Mouse (Mus musculus) kidney, adult 9 months (tissue): Measurements from ENCODE around the gene Tmem132c.
A peak's percentile ranks its signal among the peaks of the same experiment; 100 is the strongest.

Experiments
- DNase-seq: peaks from one replicate; pipeline ENCODE4 v3.0.0; 2022

Tmem132c gene

DNA sequence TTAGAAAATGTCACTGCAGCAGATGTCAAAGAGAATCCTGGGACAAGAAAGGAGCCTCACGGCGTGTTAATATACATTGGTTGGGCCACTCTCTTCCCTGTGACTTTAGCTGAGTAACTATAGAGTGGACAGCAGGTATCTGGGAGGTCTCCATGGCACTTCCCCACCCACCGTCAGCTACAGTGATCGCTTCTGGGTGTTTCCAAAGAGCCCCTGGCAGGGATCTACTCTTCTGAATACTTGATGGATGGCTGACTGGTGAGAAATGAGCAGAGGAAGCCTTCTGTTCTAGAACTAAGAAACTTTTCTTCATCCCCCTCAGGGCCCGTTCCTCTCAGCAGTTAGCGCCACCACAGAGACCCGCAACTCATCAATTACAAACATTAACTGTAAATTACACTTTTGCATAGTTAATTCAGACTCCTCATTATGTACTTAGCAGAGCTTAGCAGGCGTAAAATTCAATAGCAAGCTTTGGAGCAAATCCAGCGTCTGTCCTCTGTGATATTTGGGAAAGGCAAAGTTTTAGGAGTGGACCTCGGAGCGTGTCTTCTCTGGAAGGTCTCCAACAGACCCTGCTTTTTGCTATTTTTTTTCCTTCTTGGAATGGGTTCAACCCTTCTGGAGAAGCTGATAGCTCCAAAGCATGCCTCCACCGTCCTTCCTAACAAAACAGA, 257.7 kb downstream of the Tmem132c start:
- no peak for DNase-seq

DNA sequence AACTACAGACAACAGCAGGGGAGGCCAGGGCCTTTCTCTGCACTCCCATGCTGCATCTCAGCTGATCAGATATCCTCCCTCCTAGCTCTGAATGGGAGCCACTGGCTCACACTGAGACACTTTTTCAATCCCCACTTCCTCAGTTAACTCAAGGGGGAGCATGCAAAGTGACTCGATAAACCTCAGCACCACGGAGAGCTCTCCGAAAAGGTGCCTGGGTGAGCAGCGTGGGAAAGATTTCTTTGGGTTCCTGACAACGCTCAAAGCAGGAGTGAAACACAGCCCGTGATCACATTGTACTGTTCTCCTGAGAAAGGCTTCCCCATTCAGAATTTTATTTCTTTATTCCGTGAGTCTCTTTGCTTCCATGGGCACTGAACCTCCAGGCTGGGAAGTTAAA, 261.2 kb downstream of the Tmem132c start:
- no peak for DNase-seq

- DNase-seq = no peak
Measured at GRCm38 (mm10) chr5:127505697-127506096, 264.1 kb downstream of the Tmem132c start.

DNA sequence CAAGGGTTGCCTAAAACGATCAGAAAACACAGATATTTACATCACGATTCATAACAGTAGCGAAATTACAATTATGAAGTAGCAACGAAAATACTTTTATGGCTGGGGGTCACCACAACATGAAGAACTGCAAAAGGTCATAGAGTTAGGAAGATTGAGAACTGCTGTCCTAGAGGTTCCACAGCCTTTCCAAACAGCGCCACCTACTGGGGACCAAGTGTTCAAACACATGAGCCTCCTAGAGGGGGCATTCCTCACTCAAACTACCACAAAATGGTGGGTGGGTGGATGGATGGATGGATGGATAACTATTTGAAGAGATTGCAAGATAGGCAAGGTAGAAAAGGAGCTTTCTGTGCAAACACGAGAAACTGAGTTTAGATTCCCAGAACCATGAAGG, 270.0 kb downstream of the Tmem132c start:
- no peak for DNase-seq

DNA sequence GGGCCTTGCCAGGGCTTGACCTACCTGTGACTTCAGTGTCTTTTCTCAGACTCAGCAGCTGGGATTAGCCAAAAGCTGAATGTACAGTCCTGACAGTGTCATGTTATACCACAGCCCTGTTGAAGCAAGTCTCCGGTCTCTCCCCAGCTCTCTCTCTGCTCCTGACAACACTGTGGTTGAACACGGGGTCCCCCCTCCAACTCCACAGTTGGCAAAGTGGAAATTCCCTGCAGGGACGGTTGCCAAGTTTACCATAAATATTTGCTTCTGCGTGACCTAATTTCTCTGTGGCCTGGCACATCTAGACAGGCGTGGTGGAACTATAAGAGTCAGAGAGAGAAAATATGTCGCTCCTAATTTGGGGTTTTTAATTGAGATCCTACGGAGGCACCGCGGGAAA, 274.4 kb downstream of the Tmem132c start:
- no peak for DNase-seq

DNA sequence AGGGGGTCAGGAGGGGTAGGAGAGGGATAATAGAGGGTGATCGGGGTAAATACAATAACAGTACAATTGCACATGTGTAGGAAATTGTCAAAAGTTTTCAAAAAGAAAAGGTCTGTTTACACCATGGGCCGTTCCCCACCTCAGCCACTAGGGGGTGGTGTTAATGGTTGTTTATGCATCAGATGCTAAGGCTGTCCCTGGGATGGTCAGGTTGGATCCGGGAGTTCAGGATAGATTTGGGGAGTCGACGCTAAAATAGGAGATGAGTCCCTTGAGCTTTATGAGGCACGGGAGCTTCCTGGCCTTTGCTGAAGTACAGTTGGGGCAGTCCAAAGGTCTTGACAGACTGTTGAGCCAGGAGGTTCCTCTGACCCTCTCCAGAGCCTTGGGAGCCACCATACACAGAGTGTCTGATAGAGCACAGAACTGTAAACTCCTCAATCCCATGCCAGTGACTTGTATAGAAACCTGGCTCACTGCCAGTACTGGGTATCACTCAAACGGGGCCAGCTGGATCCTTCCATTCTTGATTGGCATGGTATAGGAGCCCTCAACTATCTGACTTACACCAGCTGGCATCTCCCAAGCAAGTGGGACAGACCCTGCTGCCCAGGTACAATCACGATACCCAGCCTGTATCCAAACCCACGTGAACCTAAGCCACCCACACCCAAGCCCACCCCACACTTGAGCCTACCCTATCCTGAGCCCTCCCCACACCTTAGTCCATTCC, 281.3 kb downstream of the Tmem132c start:
- peak; percentile 11 for DNase-seq

- no peak for DNase-seq
Measured at GRCm38 (mm10) chr5:127527344-127527974, 285.9 kb downstream of the Tmem132c start.

- no peak for DNase-seq
Measured at GRCm38 (mm10) chr5:127537508-127537907, 295.9 kb downstream of the Tmem132c start.

DNA sequence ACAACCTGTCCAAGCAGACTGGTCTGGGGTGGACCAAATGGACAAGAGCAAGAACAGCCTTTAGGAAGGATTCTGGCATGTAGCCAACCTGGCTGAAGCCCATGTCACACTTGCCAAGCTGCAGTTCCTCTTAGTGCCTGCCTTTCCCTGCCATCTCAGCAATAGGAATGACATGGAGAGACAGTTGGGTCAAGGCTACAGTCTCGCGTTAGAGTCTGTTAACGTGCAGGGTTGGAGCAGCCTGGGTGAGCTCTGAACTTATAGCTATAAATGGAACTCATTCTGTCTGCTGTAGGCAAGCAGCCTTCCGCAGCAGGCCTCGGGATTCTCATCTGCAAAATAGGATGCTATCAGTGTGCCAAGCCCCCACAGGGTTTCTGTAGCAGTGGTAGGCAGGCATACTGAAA, 305.0 kb downstream of the Tmem132c start:
- no peak for DNase-seq

GRCm38 (mm10) chr5:127548136-127548535, 306.5 kb downstream of the Tmem132c start:
- no peak for DNase-seq

DNA sequence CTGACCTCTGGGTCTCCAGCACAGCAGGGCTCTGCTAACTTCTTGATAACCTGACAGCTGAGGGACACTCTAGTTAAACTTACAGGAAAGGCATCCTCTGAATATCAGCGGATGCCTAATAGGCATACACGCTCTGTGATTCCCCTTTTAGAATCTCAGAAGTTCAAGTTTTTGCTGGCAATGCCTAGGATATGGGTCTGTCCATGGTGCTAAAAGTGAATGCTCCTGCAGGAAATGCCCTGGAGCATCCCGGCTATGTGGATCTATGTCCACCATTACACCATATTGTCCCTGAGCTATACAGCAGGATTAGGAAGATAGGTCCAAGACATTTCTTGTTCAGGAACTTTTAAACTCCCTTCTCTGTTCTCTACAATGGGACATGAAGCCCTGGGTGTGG, 319.5 kb downstream of the Tmem132c start:
- DNase-seq = peak; percentile 4

DNA sequence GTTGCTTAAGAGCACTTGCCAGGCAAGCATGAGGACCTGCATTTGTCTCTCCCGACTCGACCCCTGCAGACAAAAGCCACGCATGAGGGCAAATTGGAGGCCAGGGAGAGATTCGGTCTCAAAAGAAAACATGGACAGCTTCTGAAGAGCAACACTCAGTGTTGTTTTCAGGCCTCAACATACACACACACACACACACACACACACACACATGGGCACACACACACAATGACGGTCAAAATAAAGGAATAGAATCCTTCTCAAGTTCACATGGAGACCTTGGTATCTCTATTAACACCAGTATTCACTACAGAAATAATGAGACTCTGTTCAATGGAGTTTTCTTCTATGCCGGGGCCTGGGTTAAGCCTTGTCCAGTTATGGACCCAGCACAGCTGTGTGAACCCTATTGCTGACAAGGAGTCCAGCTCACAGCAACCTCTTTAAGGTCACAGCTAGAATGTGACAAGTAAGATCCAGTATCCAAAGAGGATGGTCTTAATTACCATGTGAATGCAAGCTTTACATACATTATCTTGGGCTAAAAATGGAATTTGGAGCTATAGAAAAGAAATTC, 325.6 kb downstream of the Tmem132c start:
- DNase-seq = no peak

DNA sequence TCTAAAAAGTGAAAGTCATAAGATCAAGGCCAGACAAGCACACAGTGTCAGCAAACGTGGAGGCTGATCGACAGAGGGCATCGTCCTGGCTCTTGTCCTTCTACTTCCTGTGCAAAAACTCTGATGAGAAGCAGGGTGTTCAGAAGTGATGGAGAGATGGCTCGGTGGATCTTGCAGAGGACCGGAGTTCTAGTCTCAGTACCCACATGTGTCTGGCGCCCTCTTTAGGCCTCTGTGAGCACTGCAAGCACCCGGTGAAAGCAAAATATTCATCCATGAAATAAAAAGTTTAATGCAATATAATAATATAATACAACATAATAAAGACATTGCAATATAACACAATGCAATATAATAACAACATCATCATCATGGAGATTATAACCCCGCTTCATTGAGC, 335.8 kb downstream of the Tmem132c start:
- DNase-seq = no peak

- no peak for DNase-seq
Measured at GRCm38 (mm10) chr5:127583658-127584057, 342.1 kb downstream of the Tmem132c start.

DNA sequence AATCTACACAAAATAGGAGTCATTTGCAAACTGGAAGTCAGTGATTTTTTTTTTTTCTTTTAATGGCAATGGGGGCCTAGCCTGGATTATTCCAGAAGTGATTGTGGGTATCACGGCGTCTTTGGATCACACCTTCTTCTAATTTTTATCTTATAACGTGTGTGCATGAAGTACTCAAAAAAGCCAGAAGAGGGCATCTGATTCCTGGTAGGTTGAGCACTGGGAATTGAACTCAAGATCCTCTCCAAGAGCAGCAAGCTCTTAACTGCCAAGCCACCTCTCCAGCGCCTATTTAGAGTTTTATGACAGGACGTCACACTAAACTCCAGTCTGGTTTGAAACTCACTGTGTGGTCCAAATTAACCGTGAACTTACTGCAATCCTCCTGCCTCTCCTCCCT, 346.2 kb downstream of the Tmem132c start:
- no peak for DNase-seq

DNA sequence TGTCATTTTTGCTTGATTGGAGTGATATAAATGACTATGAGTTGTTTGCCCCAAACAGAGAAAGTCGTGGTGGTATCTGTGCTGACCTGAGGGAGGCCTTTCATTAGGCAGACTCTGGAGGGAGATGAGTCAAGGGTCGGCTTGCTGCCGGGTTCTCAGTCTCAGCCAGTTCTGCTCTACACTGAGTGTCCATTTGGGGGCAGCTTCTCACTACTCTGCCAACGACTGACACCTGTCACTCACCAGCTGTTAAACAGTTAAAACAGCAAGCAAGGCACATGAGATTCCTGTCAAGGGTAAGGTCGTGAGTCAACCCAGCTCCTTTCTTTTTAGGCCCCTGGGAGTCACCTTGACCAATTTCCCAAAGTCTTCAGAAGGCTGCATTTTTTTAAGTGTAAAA, 350.8 kb downstream of the Tmem132c start:
- DNase-seq = no peak

GRCm38 (mm10) chr5:127592854-127593253, 351.2 kb downstream of the Tmem132c start:
- DNase-seq = peak; percentile 52

GRCm38 (mm10) chr5:127595676-127596075, 354.1 kb downstream of the Tmem132c start:
- DNase-seq = no peak

- no peak for DNase-seq
Measured at GRCm38 (mm10) chr5:127596862-127597261, 355.3 kb downstream of the Tmem132c start.

DNA sequence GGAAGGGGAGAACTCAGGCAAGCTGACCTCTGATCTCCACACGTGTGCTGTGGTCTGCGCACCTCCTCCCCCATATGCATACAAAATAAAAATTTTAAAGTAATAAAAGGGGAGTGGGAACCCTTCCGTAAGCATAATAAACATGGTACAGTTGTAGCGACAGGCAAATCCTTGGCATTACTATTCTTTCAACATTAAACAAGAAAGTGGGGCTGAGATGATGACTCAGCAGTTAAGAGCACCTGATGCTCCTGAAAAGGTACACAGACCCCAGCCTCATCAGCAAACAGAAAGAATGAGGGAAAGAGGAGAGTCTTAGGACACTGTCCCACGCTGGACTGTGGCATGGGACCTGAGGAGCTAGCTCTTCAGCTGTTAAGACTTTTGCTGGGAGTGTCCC, 361.4 kb downstream of the Tmem132c start:
- no peak for DNase-seq

GRCm38 (mm10) chr5:127607507-127607906, 365.9 kb downstream of the Tmem132c start:
- DNase-seq = no peak

DNA sequence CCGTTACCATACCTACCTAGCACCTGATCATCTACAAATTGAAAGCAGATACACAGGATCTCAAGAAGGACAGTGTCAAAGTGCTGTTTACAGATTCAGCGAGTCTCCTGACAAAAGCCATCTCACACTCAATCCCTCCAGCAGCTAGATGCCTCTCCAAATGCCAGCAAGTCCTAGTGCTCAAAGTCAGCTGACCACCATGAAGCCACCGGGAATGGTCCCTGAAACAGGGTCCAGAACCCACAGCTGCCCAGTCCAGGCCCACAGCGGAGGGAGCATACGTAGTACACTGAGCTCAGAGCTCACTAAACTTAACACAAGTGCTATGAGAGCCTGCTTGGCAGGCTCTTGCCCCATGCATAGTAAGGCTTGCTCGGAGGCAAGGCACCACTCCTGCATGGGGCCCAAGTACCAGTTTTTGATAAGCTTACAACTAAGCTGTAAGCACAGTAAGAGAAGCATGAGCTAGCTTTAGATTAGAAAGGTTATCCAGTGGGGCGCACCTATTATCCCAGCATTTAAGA, 367.6 kb downstream of the Tmem132c start:
- no peak for DNase-seq

GRCm38 (mm10) chr5:127610787-127611509, 369.3 kb downstream of the Tmem132c start:
- DNase-seq = peak; percentile 92
